Mouse (Mus musculus): Measurements from ENCODE around the gene Ahcyl2. TPM values are rescaled to one million over a fixed set of nuclear protein-coding genes. Genes with fewer than 3 reads are reported as not detected.
"Not testable (repeated sequence)": the region's sequence is repeated elsewhere in the genome, so short reads cannot be mapped to it uniquely, and the experiment has no call there.

Ahcyl2 gene
- polyA plus RNA-seq, 1 experiment from 2014 or later = 28.9 TPM

- Histone ChIP-seq H3K27ac (ENCODE audit: low read depth, low read length) (no peak overlapping the region), H3K4me3 (ENCODE audit: low read depth, low read length) (peak overlapping the region; percentile 81), H3K36me3 (ENCODE audit: control insufficient read depth, insufficient read depth, low read length) (no peaks in the 10 kb centered on the region), H3K9ac (replicated peaks; ENCODE audit: low read depth, low read length) (peak overlapping the region; percentile 74), H3K27me3 (ENCODE audit: control insufficient read depth, insufficient read depth, low read length) (no peaks in the 10 kb centered on the region), H3K4me2 (ENCODE audit: low read depth, low read length) (peak overlapping the region; percentile 98), H3K4me1 (ENCODE audit: control insufficient read depth, insufficient read depth, low read length) (0 out of 2 replicates have a peak, but pooled peaks cover 4% of the 10 kb centered on the region), H3K9me3 (ENCODE audit: control insufficient read depth, low read length) (no peaks in the 10 kb centered on the region)
- 17% methylated on average over 13 of the region's 13 CpGs for WGBS
- ATAC-seq (ENCODE audit: low read depth) = no peak
Measured at GRCm38 (mm10) chr6:29736610-29737458, 31.0 kb upstream of the Ahcyl2 start.

- Histone ChIP-seq H3K27me3 (ENCODE audit: control insufficient read depth, insufficient read depth, low read length) (no peaks in the 10 kb centered on the region), H3K4me1 (ENCODE audit: control insufficient read depth, insufficient read depth, low read length) (no peaks in the 10 kb centered on the region), H3K4me2 (ENCODE audit: low read depth, low read length) (no peak overlapping the region), H3K36me3 (ENCODE audit: control insufficient read depth, insufficient read depth, low read length) (no peaks in the 10 kb centered on the region), H3K27ac (ENCODE audit: low read depth, low read length) (no peak overlapping the region), H3K4me3 (ENCODE audit: low read depth, low read length) (no peak overlapping the region), H3K9ac (replicated peaks; ENCODE audit: low read depth, low read length) (no peak overlapping the region), H3K9me3 (ENCODE audit: control insufficient read depth, low read length) (peaks cover 9% of the 10 kb centered on the region)
- 95% methylated on average over 3 of the region's 3 CpGs for WGBS
- ATAC-seq (ENCODE audit: low read depth) = no peak
Measured at GRCm38 (mm10) chr6:29751466-29752152, 16.2 kb upstream of the Ahcyl2 start.

GRCm38 (mm10) chr6:29753336-29753735, 14.5 kb upstream of the Ahcyl2 start:
- no peak overlapping the region for H3K4me3 ChIP-seq (ENCODE audit: low read depth, low read length)
- no peak for ATAC-seq (ENCODE audit: low read depth)

GRCm38 (mm10) chr6:29756001-29756400, 11.8 kb upstream of the Ahcyl2 start:
- H3K9ac ChIP-seq (replicated peaks; ENCODE audit: low read depth, low read length) = no peak overlapping the region
- no peak overlapping the region for H3K27ac ChIP-seq (ENCODE audit: low read depth, low read length)
- H3K4me2 ChIP-seq (ENCODE audit: low read depth, low read length) = no peak overlapping the region
- H3K36me3 ChIP-seq (ENCODE audit: control insufficient read depth, insufficient read depth, low read length) = no peaks in the 10 kb centered on the region
- no peak overlapping the region for H3K4me3 ChIP-seq (ENCODE audit: low read depth, low read length)
- H3K4me1 ChIP-seq (ENCODE audit: control insufficient read depth, insufficient read depth, low read length) = no peaks in the 10 kb centered on the region
- ATAC-seq (ENCODE audit: low read depth) = no peak
- no peaks in the 10 kb centered on the region for H3K9me3 ChIP-seq (ENCODE audit: control insufficient read depth, low read length)
- H3K27me3 ChIP-seq (ENCODE audit: control insufficient read depth, insufficient read depth, low read length) = no peaks in the 10 kb centered on the region
- WGBS = 87% methylated on average over 5 of the region's 5 CpGs

More at GRCm38 (mm10) chr6:29753336-29753735, 14.5 kb upstream of the Ahcyl2 start:
- Histone ChIP-seq H3K4me2 (ENCODE audit: low read depth, low read length) (no peak overlapping the region), H3K9me3 (ENCODE audit: control insufficient read depth, low read length) (peaks cover 6% of the 10 kb centered on the region), H3K27me3 (ENCODE audit: control insufficient read depth, insufficient read depth, low read length) (no peaks in the 10 kb centered on the region), H3K36me3 (ENCODE audit: control insufficient read depth, insufficient read depth, low read length) (no peaks in the 10 kb centered on the region), H3K27ac (ENCODE audit: low read depth, low read length) (no peak overlapping the region), H3K9ac (replicated peaks; ENCODE audit: low read depth, low read length) (no peak overlapping the region), H3K4me1 (ENCODE audit: control insufficient read depth, insufficient read depth, low read length) (no peaks in the 10 kb centered on the region)
- whole genome bisulfite sequencing = 81% methylated on average over 11 of the region's 11 CpGs

GRCm38 (mm10) chr6:29756476-29756875, 11.3 kb upstream of the Ahcyl2 start:
- no peak overlapping the region for H3K27ac ChIP-seq (ENCODE audit: low read depth, low read length)
- no peaks in the 10 kb centered on the region for H3K36me3 ChIP-seq (ENCODE audit: control insufficient read depth, insufficient read depth, low read length)
- no peak overlapping the region for H3K4me2 ChIP-seq (ENCODE audit: low read depth, low read length)
- no peak overlapping the region for H3K4me3 ChIP-seq (ENCODE audit: low read depth, low read length)
- no peak for ATAC-seq (ENCODE audit: low read depth)
- no peaks in the 10 kb centered on the region for H3K27me3 ChIP-seq (ENCODE audit: control insufficient read depth, insufficient read depth, low read length)
- no peaks in the 10 kb centered on the region for H3K4me1 ChIP-seq (ENCODE audit: control insufficient read depth, insufficient read depth, low read length)
- WGBS = 86% methylated on average over 4 of the region's 4 CpGs
- no peaks in the 10 kb centered on the region for H3K9me3 ChIP-seq (ENCODE audit: control insufficient read depth, low read length)
- no peak overlapping the region for H3K9ac ChIP-seq (replicated peaks; ENCODE audit: low read depth, low read length)

GRCm38 (mm10) chr6:29758417-29758816, 9.4 kb upstream of the Ahcyl2 start:
- no peak for ATAC-seq (ENCODE audit: low read depth)
- Histone ChIP-seq H3K4me1 (ENCODE audit: control insufficient read depth, insufficient read depth, low read length) (no peaks in the 10 kb centered on the region), H3K27me3 (ENCODE audit: control insufficient read depth, insufficient read depth, low read length) (no peaks in the 10 kb centered on the region), H3K9me3 (ENCODE audit: control insufficient read depth, low read length) (no peaks in the 10 kb centered on the region), H3K27ac (ENCODE audit: low read depth, low read length) (no peak overlapping the region), H3K4me3 (ENCODE audit: low read depth, low read length) (no peak overlapping the region), H3K36me3 (ENCODE audit: control insufficient read depth, insufficient read depth, low read length) (no peaks in the 10 kb centered on the region), H3K4me2 (ENCODE audit: low read depth, low read length) (no peak overlapping the region), H3K9ac (replicated peaks; ENCODE audit: low read depth, low read length) (no peak overlapping the region)
- 43% methylated on average over 4 of the region's 4 CpGs for WGBS

GRCm38 (mm10) chr6:29759012-29759679, 8.7 kb upstream of the Ahcyl2 start:
- no peaks in the 10 kb centered on the region for H3K36me3 ChIP-seq (ENCODE audit: control insufficient read depth, insufficient read depth, low read length)
- H3K9ac ChIP-seq (replicated peaks; ENCODE audit: low read depth, low read length) = no peak overlapping the region
- no peak overlapping the region for H3K4me3 ChIP-seq (ENCODE audit: low read depth, low read length)
- no peaks in the 10 kb centered on the region for H3K27me3 ChIP-seq (ENCODE audit: control insufficient read depth, insufficient read depth, low read length)
- H3K9me3 ChIP-seq (ENCODE audit: control insufficient read depth, low read length) = no peaks in the 10 kb centered on the region
- no peaks in the 10 kb centered on the region for H3K4me1 ChIP-seq (ENCODE audit: control insufficient read depth, insufficient read depth, low read length)
- H3K27ac ChIP-seq (ENCODE audit: low read depth, low read length) = no peak overlapping the region
- WGBS = 90% methylated on average over 13 of the region's 13 CpGs
- no peak for ATAC-seq (ENCODE audit: low read depth)
- H3K4me2 ChIP-seq (ENCODE audit: low read depth, low read length) = no peak overlapping the region

GRCm38 (mm10) chr6:29760397-29760796, 7.4 kb upstream of the Ahcyl2 start:
- not testable (repeated sequence) for H3K9me3 ChIP-seq (ENCODE audit: control insufficient read depth, low read length); H3K27me3 ChIP-seq (ENCODE audit: control insufficient read depth, insufficient read depth, low read length); H3K4me1 ChIP-seq (ENCODE audit: control insufficient read depth, insufficient read depth, low read length); ATAC-seq (ENCODE audit: low read depth); H3K27ac ChIP-seq (ENCODE audit: low read depth, low read length); H3K4me2 ChIP-seq (ENCODE audit: low read depth, low read length); H3K4me3 ChIP-seq (ENCODE audit: low read depth, low read length); H3K36me3 ChIP-seq (ENCODE audit: control insufficient read depth, insufficient read depth, low read length); H3K9ac ChIP-seq (replicated peaks; ENCODE audit: low read depth, low read length)
- 92% methylated on average over 2 of the region's 2 CpGs for WGBS

GRCm38 (mm10) chr6:29761282-29761681, 6.5 kb upstream of the Ahcyl2 start:
- Histone ChIP-seq H3K9me3 (ENCODE audit: control insufficient read depth, low read length) (no peaks in the 10 kb centered on the region), H3K4me3 (ENCODE audit: low read depth, low read length) (no peak overlapping the region), H3K4me1 (ENCODE audit: control insufficient read depth, insufficient read depth, low read length) (no peaks in the 10 kb centered on the region), H3K36me3 (ENCODE audit: control insufficient read depth, insufficient read depth, low read length) (no peaks in the 10 kb centered on the region), H3K9ac (replicated peaks; ENCODE audit: low read depth, low read length) (no peak overlapping the region), H3K27me3 (ENCODE audit: control insufficient read depth, insufficient read depth, low read length) (no peaks in the 10 kb centered on the region), H3K27ac (ENCODE audit: low read depth, low read length) (no peak overlapping the region), H3K4me2 (ENCODE audit: low read depth, low read length) (no peak overlapping the region)
- 87% methylated on average over 4 of the region's 4 CpGs for WGBS
- ATAC-seq (ENCODE audit: low read depth) = no peak

All from neural tube, embryonic 14.5 days (tissue).